Mouse (Mus musculus): ENCODE data around the gene Csnk2b. TPM values are rescaled to one million over a fixed set of nuclear protein-coding genes. Genes with fewer than 3 reads are reported as not detected.
"Not testable (repeated sequence)": the region's sequence is repeated elsewhere in the genome, so short reads cannot be mapped to it uniquely, and the experiment has no call there.

Gene Csnk2b
- total RNA-seq, 2 experiments from 2014 or later = 149 to 158 TPM

DNA sequence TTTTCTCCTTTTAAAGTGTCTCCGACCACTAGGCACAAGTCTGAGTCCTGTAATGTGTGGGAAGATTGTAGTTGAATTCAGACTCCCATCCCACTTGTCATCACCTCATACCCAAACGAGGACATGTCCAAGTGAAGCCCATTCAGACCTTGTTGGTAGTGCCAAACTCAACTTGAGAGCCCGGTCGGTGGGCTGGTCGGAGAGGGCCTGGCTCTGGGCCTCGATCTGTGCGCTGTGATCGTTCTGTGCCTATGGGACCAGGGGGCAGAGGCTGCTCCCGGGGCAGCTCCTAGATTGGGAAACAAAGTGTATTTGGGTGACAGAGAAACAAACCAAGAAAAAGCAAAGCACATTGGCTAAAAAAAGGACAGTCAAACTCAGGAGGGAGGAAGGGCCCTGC, 31.2 kb upstream of the Csnk2b start:
- DNase-seq = no peak

DNA sequence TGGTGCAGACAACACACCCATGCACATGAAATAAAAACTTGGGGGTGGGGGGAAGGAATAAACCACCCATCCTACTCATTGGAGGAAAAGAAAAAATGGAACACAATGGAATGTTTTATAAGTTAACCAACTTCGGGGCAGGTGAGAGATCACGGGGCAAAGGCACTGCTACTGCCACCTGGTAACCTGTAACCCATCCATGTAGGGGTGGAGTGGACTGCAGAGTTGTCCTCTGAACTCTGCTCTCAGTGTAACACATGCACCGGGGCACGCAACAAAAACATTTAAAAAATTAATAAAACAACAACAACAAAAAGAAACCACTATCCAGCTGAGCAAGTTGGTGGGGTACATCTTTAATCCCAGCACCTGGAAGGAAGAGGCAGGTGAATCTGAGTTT, 30.3 kb upstream of the Csnk2b start:
- DNase-seq = no peak

DNA sequence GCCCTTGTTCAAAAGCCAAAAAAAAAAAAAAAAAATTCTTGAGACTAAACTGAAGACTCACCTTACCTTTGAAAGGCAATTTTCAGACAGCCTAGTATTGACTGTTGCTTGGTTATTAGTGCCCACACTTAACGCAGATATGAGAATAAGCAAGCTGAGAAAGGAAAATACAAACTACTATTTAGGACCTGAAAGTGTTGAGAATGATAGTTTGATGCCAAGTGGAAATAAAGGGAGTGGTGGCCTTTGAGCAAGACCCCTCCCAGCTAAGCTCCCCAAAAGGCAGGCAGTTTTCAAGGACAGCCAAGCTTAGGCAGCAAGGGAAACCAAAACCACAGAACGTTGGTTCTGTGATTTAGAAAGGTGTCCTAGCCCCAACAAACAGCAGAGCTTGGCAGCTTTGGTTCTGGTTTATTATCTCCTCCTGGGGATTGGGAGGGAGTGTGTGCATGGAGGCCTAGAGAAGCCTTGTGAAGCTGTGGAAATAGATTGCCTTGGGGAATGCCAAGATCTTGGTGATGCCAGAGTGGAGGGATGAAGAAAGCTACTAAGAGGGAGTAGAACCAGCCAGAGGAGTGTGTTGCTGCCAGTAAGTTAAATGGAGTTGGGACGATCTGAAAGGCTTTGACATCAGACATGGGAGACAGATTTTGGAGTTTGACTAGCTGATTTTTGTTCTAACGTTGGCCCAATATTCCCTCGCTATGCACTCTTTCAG, 26.2 kb upstream of the Csnk2b start:
- no peak for DNase-seq

DNA sequence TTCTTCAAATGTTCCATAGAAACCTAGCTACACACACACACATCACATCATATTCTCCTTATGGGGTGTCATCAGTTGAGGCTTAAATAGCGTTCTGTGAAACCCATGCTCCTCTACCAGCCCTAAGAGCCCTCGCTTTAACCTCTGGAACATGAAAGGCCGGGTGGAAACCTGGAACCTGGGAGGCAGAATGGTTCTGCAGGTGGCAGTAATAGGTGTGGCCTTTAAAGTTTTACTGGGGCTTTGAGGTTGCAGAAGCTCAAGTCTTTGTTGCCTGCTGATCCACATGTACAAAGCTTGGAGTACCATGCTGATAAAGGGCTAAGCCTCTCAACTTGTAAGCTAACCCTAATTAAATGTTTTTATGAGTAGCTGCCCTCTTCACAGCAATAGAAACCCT, 25.5 kb upstream of the Csnk2b start:
- no peak for DNase-seq

DNA sequence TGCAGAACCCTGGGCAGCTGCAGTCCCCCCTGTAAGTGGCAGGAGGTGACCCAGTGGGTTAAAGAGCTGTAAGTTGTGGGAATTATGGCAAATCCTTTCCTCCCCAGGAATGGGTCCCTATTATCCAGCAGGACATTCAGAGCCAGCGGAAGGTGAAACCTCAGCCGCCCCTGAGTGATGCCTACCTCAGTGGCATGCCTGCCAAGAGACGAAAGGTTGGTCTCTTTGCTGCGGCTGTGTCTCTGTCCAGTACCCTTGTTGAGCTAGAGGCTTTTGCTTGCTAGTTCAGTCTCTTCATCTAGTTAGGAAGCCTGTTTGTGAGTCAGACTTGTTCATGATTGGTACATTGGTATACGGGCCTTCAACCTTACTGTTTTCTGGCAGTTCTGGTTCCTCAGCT, 24.3 kb upstream of the Csnk2b start:
- no peak for DNase-seq

DNA sequence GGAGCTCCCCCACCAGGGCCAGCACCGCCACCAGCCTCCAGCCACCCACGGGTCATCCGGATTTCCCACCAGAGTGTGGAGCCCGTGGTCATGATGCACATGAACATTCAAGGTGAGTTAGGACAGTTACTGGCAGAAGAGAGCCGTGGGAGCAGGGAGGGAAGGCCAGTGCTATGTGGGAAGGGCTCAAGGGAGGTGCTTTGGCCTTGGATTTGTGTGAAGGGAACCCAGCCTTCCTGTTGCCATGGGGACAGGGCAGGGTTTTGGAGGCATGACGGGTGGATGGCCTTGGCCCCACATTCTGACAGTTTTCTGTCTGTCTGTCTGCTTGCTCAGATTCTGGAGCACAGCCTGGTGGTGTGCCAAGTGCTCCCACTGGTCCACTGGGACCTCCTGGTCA, 20.1 kb upstream of the Csnk2b start:
- no peak for DNase-seq

DNA sequence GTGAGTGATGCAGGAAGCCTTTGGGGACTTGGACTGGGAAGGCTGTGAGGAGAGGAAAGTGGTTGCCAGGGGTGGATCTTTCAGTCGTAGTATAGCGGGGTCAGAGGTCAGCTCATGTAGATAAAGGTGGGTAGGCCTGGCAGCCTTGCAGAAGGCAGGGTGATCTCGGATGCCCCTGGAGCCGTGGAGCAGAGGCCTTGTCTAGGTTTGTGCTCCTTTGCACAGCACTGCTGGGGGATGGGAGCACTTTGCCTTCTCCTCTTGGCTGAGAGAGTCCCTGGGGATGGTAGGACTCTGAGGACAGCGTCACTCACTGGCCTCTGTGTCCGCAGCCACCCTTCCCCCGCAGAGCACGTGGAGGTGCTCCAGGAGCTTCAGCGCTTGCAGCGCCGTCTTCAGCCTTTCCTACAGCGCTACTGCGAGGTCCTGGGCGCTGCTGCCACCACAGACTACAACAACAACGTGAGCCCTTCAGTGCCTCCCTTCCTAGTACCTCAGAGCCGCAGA, 18.7 kb upstream of the Csnk2b start:
- DNase-seq = no peak

DNA sequence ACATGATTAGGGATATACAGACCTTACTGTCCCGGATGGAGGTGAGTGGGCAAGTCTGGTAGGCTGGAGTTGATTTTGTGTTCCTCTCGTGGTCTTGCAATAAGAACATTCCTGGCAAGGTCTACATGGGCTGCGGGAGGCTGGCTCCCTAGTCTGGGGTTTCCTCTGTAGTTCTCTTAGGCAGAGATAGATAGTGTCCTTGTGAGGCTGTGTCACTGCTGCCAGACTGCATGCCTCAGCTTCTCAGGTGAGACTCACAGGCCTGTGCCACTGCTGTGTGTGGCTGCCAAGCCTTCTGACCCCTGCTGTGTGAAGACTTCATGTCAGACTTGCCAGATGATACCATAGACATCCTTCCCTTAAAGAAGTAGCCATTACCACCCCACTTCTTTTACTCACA, 17.4 kb upstream of the Csnk2b start:
- no peak for DNase-seq

DNA sequence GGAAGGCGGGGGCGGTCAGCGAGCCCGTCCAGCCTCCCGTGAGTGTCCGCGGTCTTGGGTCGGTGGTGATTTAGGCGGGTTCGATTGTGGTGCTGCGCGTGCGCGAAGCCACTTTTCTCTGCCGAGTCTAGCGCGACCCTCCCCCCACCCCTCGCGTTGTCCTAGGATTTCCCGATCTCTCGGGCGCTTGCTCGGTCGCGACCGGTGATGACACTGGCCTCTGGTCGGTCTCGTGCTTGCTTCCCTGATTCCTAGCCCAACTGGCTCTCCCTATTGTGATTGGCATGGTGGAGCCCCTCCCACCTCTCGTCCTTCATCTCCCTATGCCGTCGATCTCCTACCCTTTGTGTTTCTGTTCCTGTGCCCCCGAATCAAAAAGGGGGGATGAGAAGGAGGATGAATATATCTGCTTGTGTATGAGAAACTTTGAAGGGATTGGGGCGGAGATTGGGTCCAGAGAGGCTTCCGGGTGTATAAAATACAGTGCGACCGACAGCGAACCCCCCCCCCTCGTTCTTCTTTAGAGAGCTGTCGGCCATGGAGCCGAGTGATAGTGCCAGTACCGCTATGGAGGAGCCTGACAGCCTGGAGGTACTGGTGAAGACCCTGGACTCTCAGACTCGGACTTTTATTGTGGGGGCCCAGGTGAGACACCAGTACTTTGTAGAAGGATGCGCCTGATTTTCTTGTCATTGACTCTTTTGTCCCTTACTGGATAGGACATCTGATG, 13.9 kb upstream of the Csnk2b start:
- DNase-seq = no peak

DNA sequence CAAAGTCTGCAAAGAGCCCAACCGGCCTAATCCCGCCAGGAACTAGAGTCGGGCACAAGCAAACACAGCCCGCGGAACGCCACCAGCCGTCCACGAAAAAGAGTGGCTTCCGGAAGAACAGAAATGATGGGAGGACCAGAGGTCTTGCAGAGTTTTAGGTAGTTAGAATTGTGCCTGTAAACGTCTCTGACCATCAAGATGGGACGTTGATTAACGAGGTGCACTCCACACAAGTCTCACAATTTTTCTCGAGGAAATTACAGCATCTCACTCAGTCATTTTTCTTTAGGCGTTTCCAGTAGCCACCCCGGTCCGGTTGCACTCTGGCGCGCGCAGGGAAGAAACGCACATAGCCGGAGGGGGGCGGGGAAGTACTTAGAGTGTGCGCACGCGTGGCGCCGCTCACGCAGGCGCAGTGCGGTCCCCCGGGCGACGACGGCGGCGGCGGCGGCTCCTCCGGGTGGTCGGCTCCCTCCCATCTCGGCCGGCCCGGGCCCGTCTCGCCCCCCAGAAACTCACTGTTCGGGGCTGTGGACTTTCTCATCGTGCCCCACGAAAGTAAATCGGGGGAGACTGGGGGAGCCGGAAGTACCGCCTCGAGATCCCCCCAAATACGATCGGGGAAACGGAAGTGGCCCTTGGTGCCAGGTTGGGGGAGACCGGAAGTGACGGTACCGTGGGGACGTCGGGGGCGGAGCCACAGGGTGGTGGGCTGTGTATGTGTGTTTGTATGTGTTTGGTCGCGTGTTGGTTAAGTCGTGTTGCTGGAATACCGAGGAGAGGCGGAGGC, 13.1 kb upstream of the Csnk2b start, which contains the start of gene Bag6:
Bag6 (plus strand) TSS at position 378 of the 790 bp plus-strand sequence.
- DNase-seq = peak; percentile 92

DNA sequence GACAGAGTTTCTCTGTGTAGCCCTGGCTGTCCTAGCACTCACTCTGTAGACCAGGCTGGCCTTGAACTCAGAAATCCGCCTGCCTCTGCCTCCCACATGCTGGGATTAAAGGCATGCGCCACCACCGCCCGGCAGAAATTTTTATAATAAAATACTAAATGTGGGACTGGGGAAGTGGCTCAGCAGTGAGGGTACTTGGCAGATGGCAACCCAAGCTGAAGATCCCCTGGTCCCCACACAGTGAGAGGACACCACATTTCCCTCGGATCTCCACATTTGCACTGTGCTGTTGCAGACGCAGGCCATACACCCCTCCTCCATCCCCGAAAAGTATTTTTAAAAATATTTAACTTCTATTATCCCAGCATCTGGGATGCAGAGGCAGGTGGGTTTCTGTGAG, 11.7 kb upstream of the Csnk2b start:
- no peak for DNase-seq

DNA sequence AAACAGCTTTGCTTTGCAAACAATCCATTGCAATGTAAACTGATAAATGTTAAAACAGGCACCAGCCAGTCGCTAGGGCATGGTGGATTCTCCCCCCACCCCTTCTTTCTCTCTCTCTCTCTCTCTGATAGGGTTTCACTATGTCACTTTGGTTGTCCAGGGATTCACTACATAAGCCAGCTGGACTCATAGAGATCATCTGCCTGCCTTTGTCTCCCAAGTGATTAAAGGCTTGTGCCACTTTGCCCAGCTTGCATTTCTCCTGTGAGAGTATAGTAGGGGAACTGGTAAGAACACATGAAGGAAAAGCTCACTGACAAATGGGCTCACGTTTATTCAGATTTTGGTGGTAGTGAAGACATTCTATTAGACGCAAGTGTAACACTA, 10.3 kb upstream of the Csnk2b start:
- DNase-seq = no peak

DNA sequence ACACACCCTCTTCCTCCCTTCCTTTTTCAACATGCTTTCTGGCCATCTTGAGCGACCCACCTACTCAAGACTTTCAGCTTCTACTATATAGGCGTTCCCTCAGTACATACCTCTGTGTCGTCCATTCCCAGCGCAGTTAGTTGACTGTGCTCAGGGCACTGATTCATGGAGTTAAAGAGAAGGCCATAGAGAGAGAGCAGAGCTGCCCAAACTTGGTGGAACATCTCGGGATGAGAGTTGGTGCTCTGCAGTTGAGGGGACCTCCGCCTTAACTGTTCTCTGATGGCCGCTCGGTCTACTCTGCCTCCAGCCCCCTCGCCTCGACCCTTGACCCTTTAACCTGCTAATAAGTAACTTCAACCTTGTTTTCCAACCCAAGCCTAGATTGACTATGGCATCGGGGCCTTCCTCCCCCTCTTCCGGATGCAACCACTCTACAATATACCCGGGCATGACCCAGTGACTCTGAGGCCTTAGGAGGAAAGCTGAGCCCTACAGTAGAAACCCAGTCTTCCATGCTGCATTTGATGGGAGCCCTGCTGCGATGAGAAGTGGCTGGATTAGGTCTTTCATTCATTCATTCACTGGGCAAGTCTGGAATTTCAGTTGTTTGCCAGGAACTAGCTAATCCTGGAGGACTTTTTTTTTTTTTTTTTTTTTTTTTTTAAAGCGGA, 9.8 kb upstream of the Csnk2b start, which contains the start of gene Apom:
Apom (minus strand) TSS at position 551 of the 674 bp plus-strand sequence.
- DNase-seq = no peak

DNA sequence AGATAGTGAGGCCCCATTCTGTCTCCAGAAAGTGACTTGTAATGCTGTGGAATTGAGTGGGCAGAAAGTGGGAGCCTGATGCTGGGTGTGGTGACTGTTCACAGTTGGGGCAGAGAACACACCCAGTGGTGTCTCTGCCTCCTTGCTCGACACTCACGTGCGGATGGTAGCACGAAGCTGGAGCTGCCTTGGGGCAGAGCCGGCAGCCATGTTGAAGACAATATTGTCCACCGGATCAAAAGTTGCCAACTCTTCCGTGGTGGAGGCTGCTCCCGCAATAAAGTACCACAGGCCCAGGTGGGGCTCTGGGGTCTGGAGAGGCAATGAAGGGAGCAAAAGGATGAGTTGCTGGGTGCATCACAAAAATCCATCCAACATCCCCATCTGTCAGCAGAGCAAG, 9.2 kb upstream of the Csnk2b start:
- DNase-seq = no peak

DNA sequence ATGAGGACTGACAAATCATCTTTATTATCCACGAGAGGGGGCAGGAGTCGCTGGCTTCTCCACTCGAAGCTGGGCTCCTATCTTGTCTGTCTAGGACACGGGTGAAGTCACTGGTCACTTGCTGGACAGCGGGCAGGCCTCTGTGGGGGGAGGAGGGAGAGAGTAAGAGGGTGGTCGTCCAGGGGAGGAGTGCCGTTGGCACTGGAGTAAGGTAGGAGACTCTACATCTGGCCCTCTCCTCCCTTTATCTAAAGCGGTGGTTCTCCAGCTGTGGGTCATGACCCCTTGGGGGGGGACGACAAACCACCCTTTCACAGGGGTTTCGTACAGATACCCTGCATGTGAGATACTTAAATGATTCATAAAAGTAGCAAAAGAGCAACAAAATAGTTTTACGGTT, 7.1 kb upstream of the Csnk2b start:
- DNase-seq = no peak

DNA sequence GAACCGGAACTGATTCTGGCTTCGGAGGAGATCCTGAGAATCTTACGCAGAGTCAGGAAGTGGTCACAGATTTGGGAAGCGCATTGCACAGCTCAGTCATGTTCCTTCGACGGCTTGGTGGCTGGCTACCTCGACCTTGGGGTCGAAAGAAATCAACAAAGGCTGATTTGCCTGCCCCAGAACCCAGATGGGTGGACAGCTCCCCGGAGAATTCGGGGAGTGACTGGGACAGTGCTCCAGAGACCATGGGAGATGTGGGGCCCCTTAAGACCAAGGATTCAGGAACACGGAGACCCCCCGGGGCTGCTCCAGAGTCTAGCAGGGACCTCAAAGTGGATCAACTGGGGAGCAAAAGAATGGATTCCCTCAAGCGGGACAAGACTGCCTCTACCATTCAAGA, 5.2 kb upstream of the Csnk2b start:
- no peak for DNase-seq

DNA sequence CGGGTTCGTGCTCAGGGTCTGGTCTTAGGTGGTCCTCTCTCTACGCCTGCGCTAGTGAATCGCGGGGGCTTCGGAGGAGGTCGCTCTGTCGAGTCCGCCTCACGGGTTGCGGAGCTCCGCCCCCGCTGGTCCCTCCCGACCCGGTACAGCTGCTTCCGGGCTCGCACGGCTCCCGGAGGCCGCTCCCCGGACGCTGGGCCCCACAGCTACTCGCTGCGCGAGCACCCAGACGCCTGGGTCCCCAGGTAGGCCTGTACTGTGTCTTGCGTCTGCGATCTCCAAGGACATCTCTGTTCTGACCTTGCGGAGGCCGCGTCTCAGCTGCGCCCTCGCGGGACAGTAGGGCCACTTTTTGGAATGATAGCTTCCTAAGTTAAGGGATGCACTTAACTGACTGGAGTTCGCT, 4.4 kb upstream of the Csnk2b start, which contains the start of gene D17H6S53E:
D17H6S53E (plus strand) TSS at position 168 of the 406 bp plus-strand sequence.
- DNase-seq = peak; percentile 73

DNA sequence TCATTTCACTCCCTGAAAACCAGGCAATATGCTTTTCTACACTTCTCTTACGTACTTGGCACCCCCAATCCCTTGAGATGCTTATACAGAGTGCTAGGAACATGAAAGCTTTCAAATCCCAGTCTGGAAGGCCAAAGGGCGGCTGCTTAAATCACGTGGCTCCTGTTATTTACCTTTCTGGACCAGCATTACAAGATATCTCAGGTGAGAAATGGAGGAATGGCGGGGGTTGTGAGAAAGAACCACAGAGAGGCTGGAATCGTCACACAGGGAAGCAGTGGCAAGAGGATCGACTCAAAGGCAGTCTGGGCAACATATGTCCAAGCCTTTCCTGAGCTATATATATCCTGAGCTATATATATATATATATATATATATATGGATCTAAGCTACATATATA, 3.7 kb upstream of the Csnk2b start:
- no peak for DNase-seq

DNA sequence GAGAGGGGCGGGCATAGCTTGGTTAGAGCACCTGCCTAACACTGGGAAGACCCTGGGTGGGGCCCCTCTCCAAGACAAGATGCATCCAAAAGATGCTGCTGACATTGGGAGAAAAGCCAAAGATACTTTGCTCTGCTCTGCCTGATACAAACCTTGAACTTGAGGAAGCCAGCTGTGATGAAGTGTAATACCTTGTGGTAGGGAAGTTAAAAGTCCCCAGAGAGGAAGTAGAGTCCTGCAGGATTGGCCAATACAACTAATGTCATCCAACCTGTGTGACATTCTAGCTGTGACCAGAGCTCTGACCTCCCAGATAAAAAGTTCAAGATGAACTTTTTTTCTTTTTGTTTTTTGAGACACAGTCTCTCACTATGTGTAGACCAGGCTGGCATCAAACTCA, 3.2 kb upstream of the Csnk2b start:
- no peak for DNase-seq

DNA sequence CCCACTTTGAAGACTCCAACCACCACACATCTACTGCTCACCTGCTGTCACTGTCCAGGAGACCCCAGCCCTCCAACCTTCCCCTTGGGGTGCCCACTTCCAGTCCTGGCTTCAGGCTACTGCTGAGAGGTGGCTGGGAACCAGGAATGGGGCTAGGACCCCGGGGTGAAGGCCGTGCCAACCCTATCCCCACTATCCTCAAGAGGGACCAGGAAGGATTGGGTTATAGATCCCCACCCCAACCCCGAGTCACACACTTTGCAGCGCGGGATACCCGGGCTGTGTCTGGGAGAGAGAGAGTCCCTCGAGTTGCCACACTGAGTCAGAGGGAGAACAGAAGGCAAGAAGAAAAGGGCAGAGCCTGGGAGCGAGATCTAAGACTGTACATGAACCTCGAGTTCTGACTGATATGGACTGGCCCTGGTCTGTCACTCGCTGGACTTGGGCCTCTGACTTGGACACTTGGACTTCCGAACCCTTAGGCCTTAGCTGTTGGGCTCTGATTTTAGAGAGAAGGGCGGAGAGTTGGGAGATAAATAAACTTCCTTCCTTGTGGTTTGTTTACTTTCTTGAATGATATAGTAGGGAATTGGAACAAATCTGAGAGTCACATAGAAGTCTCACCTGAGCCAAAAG, 2.5 kb upstream of the Csnk2b start:
- DNase-seq = not testable (repeated sequence)

DNA sequence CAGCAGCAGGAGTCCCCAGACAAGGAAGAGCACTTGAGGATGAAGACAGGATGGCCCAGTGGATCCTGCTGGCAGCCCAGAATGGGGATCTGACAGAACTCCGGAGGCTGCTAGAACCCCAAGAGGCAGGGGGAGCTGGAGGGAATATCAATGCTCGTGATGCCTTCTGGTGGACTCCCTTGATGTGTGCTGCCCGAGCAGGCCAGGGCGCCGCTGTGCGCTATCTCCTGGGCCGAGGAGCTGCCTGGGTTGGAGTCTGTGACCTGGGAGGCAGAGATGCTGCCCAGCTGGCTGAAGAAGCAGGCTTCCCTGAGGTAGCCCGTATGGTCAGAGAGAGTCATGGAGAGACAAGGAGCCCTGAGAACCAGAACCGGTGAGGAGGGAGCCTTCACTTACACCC, 1.4 kb upstream of the Csnk2b start:
- not testable (repeated sequence) for DNase-seq
